Mouse (Mus musculus): Measurements from ENCODE around the gene Krt87. TPM values are rescaled to one million over a fixed set of nuclear protein-coding genes. Genes with fewer than 3 reads are reported as not detected.

The Krt87 gene
- total RNA-seq (2012; rRNA removed) (not detected in 2 replicates), polyA plus RNA-seq (2012; ENCODE audit: insufficient read depth in 1 of 2, insufficient read length in 2 of 2, low read depth in 1 of 2, low replicate concordance in 2 of 2, missing spikeins in 1 of 2) (not detected)

DNA sequence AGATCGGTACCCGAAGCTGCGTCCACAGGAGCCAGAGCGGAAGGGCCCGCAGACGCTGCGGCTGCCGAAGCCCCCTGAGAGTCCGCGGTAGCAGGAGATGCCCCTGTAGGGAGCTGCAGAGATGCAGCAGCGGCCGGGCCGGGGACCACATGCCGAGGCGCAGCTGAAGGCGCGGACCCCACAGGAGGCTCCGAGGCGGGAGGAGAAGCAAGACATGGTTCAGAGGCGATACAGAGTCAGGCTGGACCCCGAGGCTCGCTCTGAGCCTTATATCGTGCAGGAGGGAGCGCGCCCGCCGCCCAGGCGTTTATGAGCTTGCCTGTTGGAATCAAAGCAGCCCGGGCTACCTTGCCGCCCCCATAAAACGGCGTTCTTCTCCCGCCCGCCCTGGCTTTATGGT is at the start of gene Krt87:
Gene Krt87, minus strand, starts transcription at position 250 of the 400 bp plus-strand sequence.
- H3K9ac ChIP-seq (ENCODE audit: control insufficient read depth, low read depth, low read length, poor library complexity, severe bottlenecking) = no peak within 1 kb of the TSS
- TF ChIP-seq MEF2A (IDR thresholded peaks at IDR 0.05; ENCODE audit: extremely low read depth, insufficient replicate concordance, low read depth, low read length, poor library complexity, severe bottlenecking) = no peak
- TF ChIP-seq MAFK (IDR thresholded peaks at IDR 0.05; ENCODE audit: borderline replicate concordance, low read depth, low read length) = no peak
- no peak for TF ChIP-seq MAX (IDR thresholded peaks at IDR 0.05; ENCODE audit: low read length)
- no peak for TF ChIP-seq USF1 (IDR thresholded peaks at IDR 0.05; ENCODE audit: low read depth, low read length)
- H3K27me3 ChIP-seq (ENCODE audit: control insufficient read depth in 1 of 2, insufficient read depth in 2 of 2, low read length in 2 of 2) = no peaks in the 10 kb centered on the region
- no peak within 1 kb of the TSS for H3K27ac ChIP-seq (ENCODE audit: control insufficient read depth, low read depth, low read length)
- no peaks in the 10 kb centered on the region for H3K36me3 ChIP-seq (ENCODE audit: control insufficient read depth in 1 of 2, insufficient read depth in 2 of 2, low read length in 2 of 2)
- DNase-seq (ENCODE audit: low read depth, low spot score) = no peak
- no peaks in the 10 kb centered on the region for H3K9me3 ChIP-seq (replicated peaks; ENCODE audit: insufficient read depth, low read length)
- H3K4me3 ChIP-seq (ENCODE audit: control insufficient read depth in 1 of 2, insufficient read depth in 1 of 2, low read depth in 2 of 2, low read length in 2 of 2) = no peak within 1 kb of the TSS
- no peaks in the 10 kb centered on the region for H3K79me2 ChIP-seq (ENCODE audit: control insufficient read depth, insufficient read depth, low read length, poor library complexity)
- H3K4me1 ChIP-seq (ENCODE audit: control insufficient read depth in 1 of 2, insufficient read depth in 2 of 2, low read length in 2 of 2) = no peaks in the 10 kb centered on the region

- no peak overlapping the region for H3K9ac ChIP-seq (ENCODE audit: control insufficient read depth, low read depth, low read length, poor library complexity, severe bottlenecking)
- TF ChIP-seq UBTF (IDR thresholded peaks at IDR 0.05; ENCODE audit: borderline replicate concordance, insufficient read depth, low read depth, low read length) = no peak
- no peak for TF ChIP-seq ETS1 (IDR thresholded peaks at IDR 0.05; ENCODE audit: low read depth, low read length)
- no peak for TF ChIP-seq NELFE (IDR thresholded peaks at IDR 0.05; ENCODE audit: low read depth, low read length)
- no peak for TF ChIP-seq SIN3A (IDR thresholded peaks at IDR 0.05; ENCODE audit: low read length)
- TF ChIP-seq MYC (IDR thresholded peaks at IDR 0.05; ENCODE audit: low read depth, low read length) = no peak
- TF ChIP-seq GABPA (IDR thresholded peaks at IDR 0.05; ENCODE audit: low read depth, low read length) = no peak
- TF ChIP-seq MAFK (IDR thresholded peaks at IDR 0.05; ENCODE audit: borderline replicate concordance, low read depth, low read length) = no peak
- TF ChIP-seq CHD2 (IDR thresholded peaks at IDR 0.05; ENCODE audit: low read length) = no peak
- no peak for TF ChIP-seq POLR2AphosphoS5 (IDR thresholded peaks at IDR 0.05; ENCODE audit: borderline replicate concordance, low read depth, low read length)
- TF ChIP-seq EP300 (IDR thresholded peaks at IDR 0.05; ENCODE audit: low read depth in 1 of 2, low read length in 2 of 2) = no peak
- TF ChIP-seq NRF1 (IDR thresholded peaks at IDR 0.05; ENCODE audit: insufficient read depth, low read depth, low read length, poor library complexity, severe bottlenecking) = no peak
- TF ChIP-seq TAL1 (IDR thresholded peaks at IDR 0.05; ENCODE audit: low read length) = no peak
- no peak for TF ChIP-seq TCF12 (IDR thresholded peaks at IDR 0.05; ENCODE audit: low read depth, low read length)
- TF ChIP-seq USF1 (IDR thresholded peaks at IDR 0.05; ENCODE audit: low read depth, low read length) = no peak
- no peak for TF ChIP-seq ZMIZ1 (IDR thresholded peaks at IDR 0.05; ENCODE audit: low read depth, low read length)
- TF ChIP-seq MXI1 (IDR thresholded peaks at IDR 0.05; ENCODE audit: low read depth, low read length) = no peak
- TF ChIP-seq E2F4 (IDR thresholded peaks at IDR 0.05; ENCODE audit: borderline replicate concordance, low read depth, low read length) = no peak
- no peak for TF ChIP-seq ELF1 (IDR thresholded peaks at IDR 0.05; ENCODE audit: low read depth, low read length)
- TF ChIP-seq POLR2AphosphoS2 (IDR thresholded peaks at IDR 0.05; ENCODE audit: low read length) = no peak
Measured at GRCm38 (mm10) chr15:101485911-101486635, 47.5 kb upstream of the Krt87 start.

More at GRCm38 (mm10) chr15:101485911-101486635, 47.5 kb upstream of the Krt87 start:
- no peaks in the 10 kb centered on the region for H3K9me3 ChIP-seq (replicated peaks; ENCODE audit: insufficient read depth, low read length)
- no peak overlapping the region for H3K4me3 ChIP-seq (ENCODE audit: control insufficient read depth in 1 of 2, insufficient read depth in 1 of 2, low read depth in 2 of 2, low read length in 2 of 2)
- no peaks in the 10 kb centered on the region for H3K4me1 ChIP-seq (ENCODE audit: control insufficient read depth in 1 of 2, insufficient read depth in 2 of 2, low read length in 2 of 2)
- no peaks in the 10 kb centered on the region for H3K36me3 ChIP-seq (ENCODE audit: control insufficient read depth in 1 of 2, insufficient read depth in 2 of 2, low read length in 2 of 2)
- no peak for DNase-seq (ENCODE audit: low read depth, low spot score)
- no peaks in the 10 kb centered on the region for H3K79me2 ChIP-seq (ENCODE audit: control insufficient read depth, insufficient read depth, low read length, poor library complexity)
- H3K27ac ChIP-seq (ENCODE audit: control insufficient read depth, low read depth, low read length) = no peak overlapping the region
- H3K27me3 ChIP-seq (ENCODE audit: control insufficient read depth in 1 of 2, insufficient read depth in 2 of 2, low read length in 2 of 2) = no peaks in the 10 kb centered on the region

All from MEL (cell line).